In the genomic region with DNA sequence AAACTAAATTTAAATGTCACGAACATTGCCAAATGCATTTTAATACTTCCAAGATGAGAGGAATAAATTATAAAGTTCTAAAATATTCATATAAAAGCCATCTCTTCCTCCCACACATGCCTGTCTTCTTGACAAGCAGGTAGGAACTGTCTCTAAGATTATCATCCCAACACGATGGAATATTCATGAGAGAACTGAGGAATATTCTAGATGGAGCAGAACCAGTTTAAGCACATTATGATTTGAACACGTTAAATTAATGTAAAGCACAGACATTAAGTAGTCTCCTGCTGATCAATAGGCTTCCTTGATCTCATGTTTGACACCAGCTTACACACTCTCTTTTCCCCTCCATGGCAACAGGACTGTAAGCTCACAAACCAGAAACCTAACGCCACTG, we compare ENCODE assay signal across 26 mouse cellular contexts. TPM values are rescaled to one million over a fixed set of nuclear protein-coding genes. Genes with fewer than 3 reads are reported as not detected.
"Had no signal": no experiment of that assay in that cellular context is flagged by ENCODE, and none has a peak within 500 bp of the region (broad histone marks: within the 10 kb centered on the region; RNA-seq: fewer than 3 reads in every experiment).

No protein-coding gene starts in this region.

- ATAC-seq: liver, embryonic 12.5 days; midbrain, embryonic 13.5 days; midbrain, embryonic 16.5 days had no signal

- H3K27me3 ChIP-seq: limb, embryonic 13.5 days; liver, embryonic 15.5 days; lung, embryonic 15.5 days; midbrain, embryonic 13.5 days; neural tube, embryonic 13.5 days; stomach, embryonic 15.5 days had no signal

- H3K9me3 ChIP-seq: kidney, embryonic 15.5 days; limb, embryonic 10.5 days; limb, embryonic 13.5 days; liver, embryonic 12.5 days; liver, embryonic 15.5 days; lung, embryonic 15.5 days; megakaryocyte, embryonic 14.5 days; midbrain, embryonic 10.5 days; midbrain, embryonic 13.5 days; neural tube, embryonic 13.5 days; stomach, embryonic 15.5 days had no signal

- H3K4me2 ChIP-seq: kidney, embryonic 15.5 days; limb, embryonic 13.5 days; liver, embryonic 12.5 days; liver, embryonic 15.5 days; lung, embryonic 15.5 days; midbrain, embryonic 13.5 days; neural tube, embryonic 13.5 days; stomach, embryonic 15.5 days had no signal

- H3K36me3 ChIP-seq: kidney, embryonic 15.5 days; limb, embryonic 10.5 days; limb, embryonic 13.5 days; liver, embryonic 12.5 days; liver, embryonic 15.5 days; lung, embryonic 15.5 days; midbrain, embryonic 10.5 days; midbrain, embryonic 13.5 days; stomach, embryonic 15.5 days had no signal

- H3K27ac ChIP-seq: kidney, embryonic 15.5 days; limb, embryonic 10.5 days; limb, embryonic 13.5 days; liver, embryonic 12.5 days; liver, embryonic 15.5 days; lung, embryonic 15.5 days; midbrain, embryonic 10.5 days; midbrain, embryonic 13.5 days; neural tube, embryonic 13.5 days; stomach, embryonic 15.5 days had no signal

- H3K4me3 ChIP-seq: kidney, embryonic 15.5 days; limb, embryonic 10.5 days; limb, embryonic 13.5 days; liver, embryonic 12.5 days; liver, embryonic 15.5 days; lung, embryonic 15.5 days; megakaryocyte, embryonic 14.5 days; midbrain, embryonic 10.5 days; midbrain, embryonic 13.5 days; myocyte; neural tube, embryonic 13.5 days; stomach, embryonic 15.5 days had no signal

- H3K4me1 ChIP-seq: liver, embryonic 12.5 days; liver, embryonic 15.5 days; megakaryocyte, embryonic 14.5 days; stomach, embryonic 15.5 days had no signal

- H3K9ac ChIP-seq: kidney, embryonic 15.5 days; limb, embryonic 13.5 days; liver, embryonic 12.5 days; liver, embryonic 15.5 days; lung, embryonic 15.5 days; midbrain, embryonic 13.5 days; neural tube, embryonic 13.5 days; stomach, embryonic 15.5 days had no signal

- DNase-seq: kidney, postnatal 10 days; kidney, postnatal 36 days; layer of hippocampus, adult 9-11 months; liver; lung, adult 18-20 months; lung, postnatal 10 days; lung, postnatal 36 days; retina, postnatal 1 day; right cerebral cortex, postnatal 25 days; spleen, adult 18-20 months; thymus, postnatal 36 days had no signal

RNA-seq across cellular contexts. Expression of a gene that starts 41.7 kb away (rescaled TPM):
- total RNA-seq: monocyte, adult 5-6 weeks; neutrophil, adult 5-6 weeks had no signal
- polyA plus RNA-seq: liver, embryonic 12.5 days; liver, embryonic 15.5 days; myocyte had no signal
